Mouse (Mus musculus) frontal cortex, adult (tissue): ENCODE results near the gene Tubg2.

Source experiments
- ATAC-seq: cut with Nextera tagmentation; 2 replicates; pipeline ENCODE4 v1.9.2; 2017; ENCODE audit warnings: mild to moderate bottlenecking, moderate library complexity, mixed read lengths; ENCODE audit not compliant: low TSS enrichment

Gene Tubg2

GRCm38 (mm10) chr11:101178061-101179058 is 22.7 kb downstream of the Tubg2 start:
- no peak for ATAC-seq

- no peak for ATAC-seq
Measured at GRCm38 (mm10) chr11:101179306-101179705, 23.6 kb downstream of the Tubg2 start.

- no peak for ATAC-seq
Measured at GRCm38 (mm10) chr11:101180261-101180660, 24.6 kb downstream of the Tubg2 start.

- ATAC-seq = no peak
Measured at GRCm38 (mm10) chr11:101180846-101181740, 25.4 kb downstream of the Tubg2 start.

GRCm38 (mm10) chr11:101181961-101182360 is 26.3 kb downstream of the Tubg2 start:
- ATAC-seq = no peak

- ATAC-seq = no peak
Measured at GRCm38 (mm10) chr11:101182771-101183517, 27.2 kb downstream of the Tubg2 start.

- no peak for ATAC-seq
Measured at GRCm38 (mm10) chr11:101184984-101185383, 29.3 kb downstream of the Tubg2 start.

- no peak for ATAC-seq
Measured at GRCm38 (mm10) chr11:101185441-101185840, 29.7 kb downstream of the Tubg2 start.

- no peak for ATAC-seq
Measured at GRCm38 (mm10) chr11:101186526-101187247, 31.0 kb downstream of the Tubg2 start.

- ATAC-seq = no peak
Measured at GRCm38 (mm10) chr11:101187541-101187940, 31.8 kb downstream of the Tubg2 start.

GRCm38 (mm10) chr11:101188166-101188805 is 32.6 kb downstream of the Tubg2 start:
- no peak for ATAC-seq

- ATAC-seq = peak; percentile 42; the same call in 1 of the 2 replicates
Measured at GRCm38 (mm10) chr11:101189495-101190180, 33.9 kb downstream of the Tubg2 start.

- no peak for ATAC-seq
Measured at GRCm38 (mm10) chr11:101190181-101190912, 34.6 kb downstream of the Tubg2 start.

GRCm38 (mm10) chr11:101190913-101191907 is 35.5 kb downstream of the Tubg2 start:
- ATAC-seq = peak; percentile 16; the same call in 1 of the 2 replicates

- no peak for ATAC-seq
Measured at GRCm38 (mm10) chr11:101191919-101192470, 36.3 kb downstream of the Tubg2 start.

GRCm38 (mm10) chr11:101192646-101193045 is 36.9 kb downstream of the Tubg2 start:
- no peak for ATAC-seq

GRCm38 (mm10) chr11:101193076-101193475 is 37.4 kb downstream of the Tubg2 start:
- no peak for ATAC-seq
